Mouse (Mus musculus): ENCODE measurements around the gene Rad54l. TPM values are rescaled to one million over a fixed set of nuclear protein-coding genes. Genes with fewer than 3 reads are reported as not detected.

Rad54l gene
- total RNA-seq (2015) = 16.6 and 18.7 TPM in 2 replicates
- 15.4 and 19.1 TPM in 2 replicates for total RNA-seq (2017)

DNA sequence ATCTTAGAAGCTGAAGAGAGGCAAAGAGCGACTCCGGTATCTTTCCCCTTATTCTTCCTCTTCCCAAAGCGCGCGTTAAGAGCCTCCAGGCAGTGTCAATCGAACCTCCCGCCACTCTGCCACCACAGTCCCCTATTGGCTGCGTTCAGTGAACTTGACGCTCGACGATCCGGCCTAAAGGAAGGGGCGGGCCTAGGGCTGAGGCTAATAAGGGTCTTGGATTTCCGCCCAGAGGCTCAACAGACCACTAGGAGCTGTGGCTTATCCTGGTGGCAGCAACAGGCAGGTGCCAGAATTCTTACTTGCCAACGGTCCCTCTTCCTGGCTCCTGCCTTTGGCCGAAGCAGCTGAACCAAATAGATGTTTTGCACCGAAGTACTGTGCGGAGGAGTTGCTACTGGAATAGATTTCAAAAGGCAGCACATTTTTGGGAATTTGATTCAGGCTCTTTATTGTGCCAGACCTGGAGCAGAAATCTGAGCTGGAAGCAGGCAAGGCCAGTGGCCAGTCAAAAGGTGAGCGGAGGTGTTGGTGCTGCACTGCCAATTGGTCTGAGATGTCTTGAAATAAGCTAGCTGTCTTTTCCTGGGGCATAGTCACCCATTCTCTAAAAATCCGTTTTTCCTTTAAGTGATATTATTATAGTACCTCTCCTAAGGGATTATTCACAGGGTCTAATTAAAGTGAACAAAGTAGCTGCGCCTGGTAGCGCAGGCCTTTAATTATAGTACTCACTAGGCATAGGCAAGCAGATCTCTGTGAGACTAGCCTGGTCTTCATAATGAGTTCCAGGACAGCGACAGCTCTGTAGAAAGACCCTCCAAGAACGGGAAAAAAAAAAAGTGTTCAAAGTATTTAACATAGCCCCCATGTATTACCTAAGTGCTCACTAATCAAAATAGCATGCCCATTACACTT lies at the start of gene Rad54l, which contains the start of gene Pomgnt1:
Rad54l (minus strand) TSS at position 89 of the 918 bp plus-strand sequence.
Pomgnt1 (plus strand) TSS at position 239 of the 918 bp plus-strand sequence.
- ATAC-seq (ENCODE audit: poor library complexity, severe bottlenecking) = peak; percentile 96

- no peak for ATAC-seq (ENCODE audit: poor library complexity, severe bottlenecking)
Observed at GRCm38 (mm10) chr4:116173072-116173471, 49.6 kb upstream of the Rad54l start, which contains the start of the genes 1700042G07Rik and Gm49337. 1700042G07Rik (plus strand) TSS chr4:116173372. Gm49337 (plus strand) TSS chr4:116173384.

GRCm38 (mm10) chr4:116169353-116169672 lies 45.8 kb upstream of the Rad54l start:
- no peak for ATAC-seq (ENCODE audit: poor library complexity, severe bottlenecking)

GRCm38 (mm10) chr4:116168617-116169352 lies 45.3 kb upstream of the Rad54l start:
- peak; percentile 87 for ATAC-seq (ENCODE audit: poor library complexity, severe bottlenecking)

GRCm38 (mm10) chr4:116167404-116167803 lies 43.9 kb upstream of the Rad54l start, which contains the start of gene Tspan1:
Tspan1 (minus strand) TSS chr4:116167601.
- ATAC-seq (ENCODE audit: poor library complexity, severe bottlenecking) = no peak

DNA sequence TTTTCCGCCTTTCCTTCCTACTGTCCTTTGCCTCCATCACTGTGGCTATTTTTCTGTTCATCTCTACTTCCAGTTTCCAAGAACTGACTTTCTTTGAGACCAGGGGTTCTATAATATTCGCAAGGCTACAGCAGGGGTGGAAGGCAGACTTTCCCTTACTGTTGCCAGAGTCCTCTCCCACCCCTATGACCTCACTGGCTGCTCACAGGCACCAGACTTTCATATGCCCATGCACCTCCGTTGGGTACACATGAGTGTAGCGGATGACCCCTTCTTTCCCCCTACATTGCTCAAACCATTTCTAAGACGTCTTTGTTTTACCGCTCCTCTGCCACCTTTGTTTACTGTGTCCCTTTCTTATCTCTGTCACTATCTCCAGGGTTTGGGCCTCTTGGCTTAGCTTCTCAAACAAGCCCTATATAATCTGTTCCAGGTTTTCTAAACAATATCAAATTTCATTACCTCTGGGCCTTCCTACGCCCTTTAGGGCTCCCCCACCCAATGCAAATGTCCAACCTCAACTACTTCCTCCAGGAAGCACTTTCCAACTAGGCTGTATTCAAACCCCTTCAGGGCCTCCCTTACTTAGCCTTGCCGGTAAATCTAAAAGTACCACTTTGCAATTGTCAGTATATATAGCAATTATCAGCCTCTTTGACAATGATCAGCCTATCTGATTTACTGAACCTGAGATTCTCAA lies 42.4 kb upstream of the Rad54l start:
- ATAC-seq (ENCODE audit: poor library complexity, severe bottlenecking) = no peak

- ATAC-seq (ENCODE audit: poor library complexity, severe bottlenecking) = no peak
Observed at GRCm38 (mm10) chr4:116164759-116165554, 41.5 kb upstream of the Rad54l start.

DNA sequence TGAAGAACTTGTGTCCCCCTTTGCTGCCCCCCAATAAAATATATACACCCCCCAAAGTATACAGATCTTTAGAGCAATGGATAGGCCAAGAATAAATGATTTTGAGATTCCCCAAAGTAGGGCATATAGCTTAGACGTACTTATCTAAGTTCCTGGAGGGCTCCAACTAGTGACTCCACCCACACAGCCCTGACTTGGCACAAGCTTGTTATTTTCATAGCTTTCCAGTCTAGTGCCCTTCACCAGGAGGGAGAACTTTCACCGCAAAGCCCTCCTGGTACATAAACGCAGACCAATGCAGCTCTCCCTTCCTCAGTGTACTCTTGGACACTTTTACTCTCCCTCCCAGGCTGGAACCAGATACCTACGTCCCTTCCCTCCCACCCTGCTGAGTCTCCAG lies 38.7 kb upstream of the Rad54l start:
- no peak for ATAC-seq (ENCODE audit: poor library complexity, severe bottlenecking)

DNA sequence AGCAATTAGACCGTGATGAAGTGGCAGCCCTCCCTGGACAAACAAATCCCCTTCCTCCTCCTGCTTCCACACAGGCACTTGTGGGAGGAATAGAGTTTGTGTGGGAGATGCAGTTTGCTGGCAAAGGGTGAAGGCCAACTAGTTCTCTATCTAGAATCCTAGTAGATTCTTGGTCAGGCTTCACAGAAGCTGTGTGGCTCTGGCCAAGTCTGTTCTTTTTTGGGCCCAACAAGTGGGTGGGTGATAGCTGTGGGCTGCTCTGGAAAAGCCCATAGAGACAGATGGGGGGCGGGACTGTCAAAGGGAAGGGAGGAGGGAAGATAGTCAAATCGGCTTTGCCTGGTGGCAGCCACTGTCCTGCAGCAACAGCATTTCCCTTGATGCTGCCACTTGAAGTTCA lies 37.3 kb upstream of the Rad54l start:
- no peak for ATAC-seq (ENCODE audit: poor library complexity, severe bottlenecking)

GRCm38 (mm10) chr4:116159912-116160311 lies 36.4 kb upstream of the Rad54l start:
- peak; percentile 73 for ATAC-seq (ENCODE audit: poor library complexity, severe bottlenecking)

DNA sequence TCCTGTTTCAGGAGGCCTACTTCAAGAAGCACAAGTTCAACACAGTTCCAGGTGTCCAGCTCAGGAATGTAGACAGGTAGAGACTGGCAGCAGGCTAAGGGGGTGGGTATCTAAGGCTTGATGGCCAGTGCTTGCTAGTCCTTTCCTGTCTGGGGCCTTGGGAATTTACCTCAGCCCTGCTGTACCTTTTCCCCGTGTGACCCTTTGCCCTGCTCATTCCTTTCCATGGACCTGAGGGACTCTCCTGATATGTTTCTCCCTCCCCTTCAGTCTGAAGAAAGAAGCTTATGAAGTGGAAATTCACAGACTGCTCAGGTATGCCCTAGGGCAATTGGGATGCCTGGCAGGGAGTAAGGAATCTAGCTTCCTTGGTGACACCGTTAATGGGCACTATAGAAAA lies 34.4 kb upstream of the Rad54l start:
- ATAC-seq (ENCODE audit: poor library complexity, severe bottlenecking) = no peak

- no peak for ATAC-seq (ENCODE audit: poor library complexity, severe bottlenecking)
Observed at GRCm38 (mm10) chr4:116152702-116153101, 29.2 kb upstream of the Rad54l start.

DNA sequence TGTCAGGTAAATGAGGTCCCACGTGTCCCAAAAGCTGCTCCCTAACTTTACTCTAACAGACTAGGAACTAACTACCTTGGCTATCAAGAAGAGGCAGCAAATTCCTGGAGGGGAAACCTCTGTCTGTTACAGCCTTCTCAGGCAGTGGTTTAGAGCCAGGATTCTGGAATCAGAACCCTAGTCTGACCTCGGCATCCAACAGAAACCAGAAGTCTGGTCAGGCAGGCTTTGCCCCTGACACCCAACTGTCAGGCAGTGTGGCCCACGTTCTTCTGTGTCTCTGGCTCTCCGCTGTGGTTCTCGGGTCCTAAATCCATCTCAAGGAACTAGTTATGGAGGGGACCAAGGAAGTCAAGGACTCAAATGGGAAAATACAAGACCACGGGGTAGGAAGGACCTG lies 27.7 kb upstream of the Rad54l start, which contains the start of gene Lurap1:
Lurap1 (minus strand) TSS at position 101 of the 400 bp plus-strand sequence.
- no peak for ATAC-seq (ENCODE audit: poor library complexity, severe bottlenecking)

- ATAC-seq (ENCODE audit: poor library complexity, severe bottlenecking) = no peak
Observed at GRCm38 (mm10) chr4:116150862-116151221, 27.4 kb upstream of the Rad54l start.

- ATAC-seq (ENCODE audit: poor library complexity, severe bottlenecking) = peak; percentile 88
Observed at GRCm38 (mm10) chr4:116150156-116150861, 26.8 kb upstream of the Rad54l start.

GRCm38 (mm10) chr4:116149812-116150155 lies 26.3 kb upstream of the Rad54l start:
- no peak for ATAC-seq (ENCODE audit: poor library complexity, severe bottlenecking)

DNA sequence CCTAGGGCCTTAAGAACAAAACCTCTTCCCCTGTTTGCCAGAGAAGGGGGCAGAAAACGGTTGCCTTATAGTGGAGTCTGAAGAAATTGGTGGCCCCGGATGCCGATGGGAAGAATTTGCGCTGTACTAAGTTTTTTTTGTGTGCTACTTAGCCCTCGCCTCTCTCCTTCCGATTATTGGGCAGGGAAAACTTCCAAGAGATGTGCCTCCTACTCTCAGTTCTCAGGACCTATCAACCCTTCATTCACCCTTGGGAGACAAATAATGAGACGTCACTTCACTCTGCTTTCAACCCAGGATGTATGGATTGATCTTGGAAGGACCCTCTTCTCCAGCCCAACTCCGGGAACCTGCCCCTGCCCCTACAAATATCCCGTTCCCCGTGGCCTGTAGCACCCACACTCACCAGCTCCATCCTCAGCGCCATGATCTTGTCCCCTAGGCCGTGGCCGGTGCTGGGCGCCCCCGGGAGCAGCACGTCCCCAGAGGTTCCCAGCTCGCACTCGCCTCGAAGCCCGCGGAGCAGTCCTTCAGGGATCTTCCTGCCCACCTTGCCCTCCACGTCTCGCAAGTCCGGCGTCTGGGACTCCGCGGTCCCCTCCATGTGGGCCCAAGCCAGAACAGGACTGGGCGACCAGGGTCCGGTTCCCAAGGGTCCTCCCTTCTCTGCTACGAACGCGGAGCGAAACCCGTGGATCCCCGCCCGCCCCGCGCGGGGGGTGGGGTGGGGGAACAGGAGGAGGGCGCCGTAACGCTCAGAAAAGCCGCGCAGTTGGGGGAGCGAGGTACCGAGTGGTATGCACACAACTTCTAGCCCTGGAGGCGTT lies 20.6 kb upstream of the Rad54l start:
- ATAC-seq (ENCODE audit: poor library complexity, severe bottlenecking) = peak; percentile 64

DNA sequence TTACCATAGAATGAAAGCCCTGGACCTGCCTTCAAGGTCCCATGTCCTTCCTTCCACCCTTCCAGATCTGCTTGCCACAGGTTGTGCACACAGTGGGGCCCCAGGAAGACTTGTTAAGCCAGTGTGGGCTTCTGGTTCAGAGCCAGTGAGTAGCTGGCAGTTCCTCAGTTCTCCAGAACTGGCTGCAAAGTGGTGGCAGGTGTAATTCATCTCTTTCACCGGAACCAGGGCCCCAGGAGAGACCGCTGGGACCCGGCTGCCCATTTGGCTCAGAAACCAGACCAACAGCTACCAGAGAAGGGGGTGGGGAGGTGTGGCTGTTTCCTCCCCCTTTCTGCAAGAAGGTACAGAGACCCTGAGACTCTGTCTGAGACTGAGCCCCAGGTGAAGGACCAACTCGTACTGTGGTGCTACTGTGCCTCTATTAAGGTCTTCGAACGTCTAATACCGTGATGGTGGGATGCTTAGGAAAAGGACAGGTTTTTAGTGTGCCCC lies 19.9 kb upstream of the Rad54l start:
- ATAC-seq (ENCODE audit: poor library complexity, severe bottlenecking) = 0 out of 2 replicates have a peak, but pooled peaks have one; percentile 33
